Mouse (Mus musculus): ENCODE data around the gene Cct4. TPM values are rescaled to one million over a fixed set of nuclear protein-coding genes. Genes with fewer than 3 reads are reported as not detected.

Gene Cct4
- polyA plus RNA-seq, 1 experiment = 121 TPM

- Histone ChIP-seq H3K36me3 (ENCODE audit: control insufficient read depth, insufficient read depth, low read length) (peaks cover 72% of the 10 kb centered on the region), H3K27me3 (ENCODE audit: control insufficient read depth, insufficient read depth, low read length) (no peaks in the 10 kb centered on the region), H3K4me1 (ENCODE audit: control insufficient read depth, insufficient read depth, insufficient read length, low read length) (no peaks in the 10 kb centered on the region), H3K27ac (ENCODE audit: insufficient read depth, low read depth, low read length) (no peak overlapping the region), H3K4me3 (ENCODE audit: low read depth, low read length) (no peak overlapping the region)
- no peak for TF ChIP-seq POLR2A (IDR thresholded peaks at IDR 0.05; ENCODE audit: low read depth, low read length)
- no peak for TF ChIP-seq CTCF (IDR thresholded peaks at IDR 0.05; ENCODE audit: extremely low read depth, insufficient read length, insufficient replicate concordance, low read depth, low read length)
- WGBS = 56% methylated on average over 1 of the region's 1 CpGs
Observed at GRCm38 (mm10) chr11:22998308-22998707, 8.0 kb downstream of the Cct4 start.

- peaks cover 32% of the 10 kb centered on the region for H3K36me3 ChIP-seq (ENCODE audit: control insufficient read depth, insufficient read depth, low read length)
- peaks cover 4% of the 10 kb centered on the region; the same call in 1 of the 2 replicates for H3K4me1 ChIP-seq (ENCODE audit: control insufficient read depth, insufficient read depth, insufficient read length, low read length)
- no peak overlapping the region for H3K27ac ChIP-seq (ENCODE audit: insufficient read depth, low read depth, low read length)
- H3K27me3 ChIP-seq (ENCODE audit: control insufficient read depth, insufficient read depth, low read length) = no peaks in the 10 kb centered on the region
- TF ChIP-seq CTCF (IDR thresholded peaks at IDR 0.05; ENCODE audit: extremely low read depth, insufficient read length, insufficient replicate concordance, low read depth, low read length) (no peak), POLR2A (IDR thresholded peaks at IDR 0.05; ENCODE audit: low read depth, low read length) (no peak)
- 92% methylated on average over 1 of the region's 1 CpGs for WGBS
- no peak overlapping the region for H3K4me3 ChIP-seq (ENCODE audit: low read depth, low read length)
Observed at GRCm38 (mm10) chr11:23005276-23005675, 15.0 kb downstream of the Cct4 start.

- Histone ChIP-seq H3K36me3 (ENCODE audit: control insufficient read depth, insufficient read depth, low read length) (peaks cover 18% of the 10 kb centered on the region), H3K27me3 (ENCODE audit: control insufficient read depth, insufficient read depth, low read length) (no peaks in the 10 kb centered on the region), H3K4me3 (ENCODE audit: low read depth, low read length) (peak overlapping the region; percentile 49), H3K4me1 (ENCODE audit: control insufficient read depth, insufficient read depth, insufficient read length, low read length) (peaks cover 4% of the 10 kb centered on the region; the same call in 1 of the 2 replicates), H3K27ac (ENCODE audit: insufficient read depth, low read depth, low read length) (no peak overlapping the region)
- no peak for TF ChIP-seq POLR2A (IDR thresholded peaks at IDR 0.05; ENCODE audit: low read depth, low read length)
- TF ChIP-seq CTCF (IDR thresholded peaks at IDR 0.05; ENCODE audit: extremely low read depth, insufficient read length, insufficient replicate concordance, low read depth, low read length) = no peak
- 4% methylated on average over 6 of the region's 6 CpGs for WGBS
Observed at GRCm38 (mm10) chr11:23007166-23007480, 16.8 kb downstream of the Cct4 start.

- Histone ChIP-seq H3K27ac (ENCODE audit: insufficient read depth, low read depth, low read length) (peak within 1 kb of the TSS; percentile 26), H3K4me3 (ENCODE audit: low read depth, low read length) (peak within 1 kb of the TSS; percentile 71), H3K27me3 (ENCODE audit: control insufficient read depth, insufficient read depth, low read length) (no peaks in the 10 kb centered on the region), H3K4me1 (ENCODE audit: control insufficient read depth, insufficient read depth, insufficient read length, low read length) (peaks cover 4% of the 10 kb centered on the region; the same call in 1 of the 2 replicates), H3K36me3 (ENCODE audit: control insufficient read depth, insufficient read depth, low read length) (peaks cover 13% of the 10 kb centered on the region)
- under 1% methylated on average over 22 of the region's 22 CpGs for WGBS
- TF ChIP-seq POLR2A (IDR thresholded peaks at IDR 0.05; ENCODE audit: low read depth, low read length) (no peak), CTCF (IDR thresholded peaks at IDR 0.05; ENCODE audit: extremely low read depth, insufficient read length, insufficient replicate concordance, low read depth, low read length) (no peak)
Observed at GRCm38 (mm10) chr11:23007481-23008180, 17.3 kb downstream of the Cct4 start, which contains the start of gene Fam161a. Gene Fam161a (plus strand): TSS chr11:23007531.

GRCm38 (mm10) chr11:23008181-23008823 lies 18.0 kb downstream of the Cct4 start:
- peaks cover 4% of the 10 kb centered on the region; the same call in 1 of the 2 replicates for H3K4me1 ChIP-seq (ENCODE audit: control insufficient read depth, insufficient read depth, insufficient read length, low read length)
- no peaks in the 10 kb centered on the region for H3K27me3 ChIP-seq (ENCODE audit: control insufficient read depth, insufficient read depth, low read length)
- peak overlapping the region; percentile 26 for H3K27ac ChIP-seq (ENCODE audit: insufficient read depth, low read depth, low read length)
- peak overlapping the region; percentile 71 for H3K4me3 ChIP-seq (ENCODE audit: low read depth, low read length)
- peaks cover 9% of the 10 kb centered on the region for H3K36me3 ChIP-seq (ENCODE audit: control insufficient read depth, insufficient read depth, low read length)
- 1% methylated on average over 40 of the region's 40 CpGs for WGBS
- TF ChIP-seq CTCF (IDR thresholded peaks at IDR 0.05; ENCODE audit: extremely low read depth, insufficient read length, insufficient replicate concordance, low read depth, low read length) (no peak), POLR2A (IDR thresholded peaks at IDR 0.05; ENCODE audit: low read depth, low read length) (no peak)

GRCm38 (mm10) chr11:23008824-23009200 lies 18.5 kb downstream of the Cct4 start:
- no peak for TF ChIP-seq CTCF (IDR thresholded peaks at IDR 0.05; ENCODE audit: extremely low read depth, insufficient read length, insufficient replicate concordance, low read depth, low read length)
- TF ChIP-seq POLR2A (IDR thresholded peaks at IDR 0.05; ENCODE audit: low read depth, low read length) = no peak
- no peaks in the 10 kb centered on the region for H3K27me3 ChIP-seq (ENCODE audit: control insufficient read depth, insufficient read depth, low read length)
- WGBS = 40% methylated on average over 4 of the region's 4 CpGs
- H3K4me1 ChIP-seq (ENCODE audit: control insufficient read depth, insufficient read depth, insufficient read length, low read length) = peaks cover 4% of the 10 kb centered on the region; the same call in 1 of the 2 replicates
- H3K27ac ChIP-seq (ENCODE audit: insufficient read depth, low read depth, low read length) = no peak overlapping the region
- peaks cover 4% of the 10 kb centered on the region for H3K36me3 ChIP-seq (ENCODE audit: control insufficient read depth, insufficient read depth, low read length)
- no peak overlapping the region for H3K4me3 ChIP-seq (ENCODE audit: low read depth, low read length)

- 90% methylated on average over 1 of the region's 1 CpGs for WGBS
- H3K27me3 ChIP-seq (ENCODE audit: control insufficient read depth, insufficient read depth, low read length) = no peaks in the 10 kb centered on the region
- no peak for TF ChIP-seq CTCF (IDR thresholded peaks at IDR 0.05; ENCODE audit: extremely low read depth, insufficient read length, insufficient replicate concordance, low read depth, low read length)
- no peak for TF ChIP-seq POLR2A (IDR thresholded peaks at IDR 0.05; ENCODE audit: low read depth, low read length)
Observed at GRCm38 (mm10) chr11:23013096-23013495, 22.8 kb downstream of the Cct4 start.

More at GRCm38 (mm10) chr11:23013096-23013495, 22.8 kb downstream of the Cct4 start:
- H3K4me3 ChIP-seq (ENCODE audit: low read depth, low read length) = no peak overlapping the region
- no peak overlapping the region for H3K27ac ChIP-seq (ENCODE audit: insufficient read depth, low read depth, low read length)
- H3K36me3 ChIP-seq (ENCODE audit: control insufficient read depth, insufficient read depth, low read length) = no peaks in the 10 kb centered on the region
- no peaks in the 10 kb centered on the region for H3K4me1 ChIP-seq (ENCODE audit: control insufficient read depth, insufficient read depth, insufficient read length, low read length)
